Mouse (Mus musculus) G1E (cell line): ENCODE data around the gene Tmem129.

Experiments used
- CTCF ChIP-seq: IDR thresholded peaks from 2 replicates; pipeline ENCODE4 v1.5.1; 2012; ENCODE audit warnings: low read depth, low read length, inconsistent platforms, mixed read lengths
- GATA1 ChIP-seq: IDR thresholded peaks from 2 replicates; pipeline ENCODE4 v1.6.1; 2012; ENCODE audit warnings: borderline replicate concordance, low read length, inconsistent platforms, mixed read lengths
- POLR2AphosphoS5 ChIP-seq: IDR thresholded peaks from 2 replicates; pipeline ENCODE4 v1.6.1; 2012; ENCODE audit warnings: low read depth, low read length, inconsistent platforms; ENCODE audit not compliant: insufficient replicate concordance
- TAL1 ChIP-seq: conservative IDR thresholded peaks from 2 replicates; pipeline ENCODE4 v1.6.1; 2012; ENCODE audit warnings: low read depth, low read length, inconsistent platforms, mixed read lengths

DNA sequence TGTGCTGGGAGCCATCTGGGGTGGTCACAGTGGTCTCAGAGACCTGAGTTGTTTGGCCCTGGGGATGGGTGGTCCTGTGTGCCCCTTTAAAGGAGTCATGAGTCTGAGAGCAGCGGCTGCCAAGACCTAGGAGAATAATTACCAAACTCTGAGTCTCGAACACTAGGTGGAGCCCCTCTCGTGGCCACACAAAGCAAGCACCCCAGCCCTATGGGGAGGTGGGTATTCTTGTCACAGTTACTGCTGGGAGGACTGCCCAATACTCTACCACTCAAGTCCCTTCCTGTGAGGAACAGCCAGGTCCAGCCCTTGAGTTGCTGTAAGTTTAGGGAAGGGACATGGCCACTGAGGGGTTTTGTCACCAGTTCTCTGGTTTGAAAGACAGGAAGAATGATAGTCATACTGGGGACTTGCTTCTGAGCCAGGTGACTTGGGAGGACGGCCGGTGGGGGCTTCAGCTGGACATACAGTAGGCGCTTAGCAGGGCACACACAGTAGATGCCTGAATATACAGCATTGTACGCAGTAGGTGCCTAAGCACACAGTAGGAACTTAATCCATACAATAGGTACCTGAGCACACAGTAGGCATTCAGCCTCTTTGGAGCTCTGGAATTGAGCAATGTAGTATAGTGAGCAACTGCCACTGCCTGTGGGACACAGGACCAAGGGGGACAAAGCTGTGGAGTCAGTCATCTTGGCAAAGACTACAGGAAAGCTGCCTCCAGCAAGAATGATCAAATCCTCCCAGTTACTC lies 25.9 kb upstream of the Tmem129 start:
- TF ChIP-seq CTCF (no peak), GATA1 (no peak), TAL1 (no peak), POLR2AphosphoS5 (no peak)
